Mouse (Mus musculus): ENCODE measurements around the gene Fabp6. TPM values are rescaled to one million over a fixed set of nuclear protein-coding genes. Genes with fewer than 3 reads are reported as not detected.

Gene Fabp6
- polyA plus RNA-seq, 1 experiment from 2014 or later, result not detected

- Histone ChIP-seq H3K27ac (ENCODE audit: low read depth, low read length) (no peak overlapping the region; the same call in 1 of the 2 replicates), H3K36me3 (ENCODE audit: control insufficient read depth, insufficient read depth, low read length) (no peaks in the 10 kb centered on the region), H3K9ac (ENCODE audit: low read depth, low read length) (no peak overlapping the region), H3K4me2 (ENCODE audit: low read length) (no peak overlapping the region), H3K9me3 (ENCODE audit: control insufficient read depth, low read length) (no peaks in the 10 kb centered on the region), H3K27me3 (replicated peaks; ENCODE audit: control insufficient read depth, insufficient read depth, low read length) (no peaks in the 10 kb centered on the region), H3K4me3 (ENCODE audit: low read length) (no peak overlapping the region), H3K4me1 (ENCODE audit: control insufficient read depth, insufficient read depth, low read depth, low read length) (peaks cover 4% of the 10 kb centered on the region; the same call in 1 of the 2 replicates)
- 24% methylated on average over 3 of the region's 3 CpGs for WGBS
- ATAC-seq, result 0 out of 2 replicates have a peak, but pooled peaks have one; percentile 56
These were observed 7.1 kb upstream of the Fabp6 start for GRCm38 (mm10) chr11:43608440-43608839.

- no peak overlapping the region for H3K9ac ChIP-seq (ENCODE audit: low read depth, low read length)
- no peak for ATAC-seq
- no peaks in the 10 kb centered on the region for H3K9me3 ChIP-seq (ENCODE audit: control insufficient read depth, low read length)
- H3K27ac ChIP-seq (ENCODE audit: low read depth, low read length), result no peak overlapping the region
- 85% methylated on average over 6 of the region's 6 CpGs for WGBS
- no peaks in the 10 kb centered on the region for H3K36me3 ChIP-seq (ENCODE audit: control insufficient read depth, insufficient read depth, low read length)
- H3K4me2 ChIP-seq (ENCODE audit: low read length), result no peak overlapping the region
- H3K4me3 ChIP-seq (ENCODE audit: low read length), result no peak overlapping the region
- H3K27me3 ChIP-seq (replicated peaks; ENCODE audit: control insufficient read depth, insufficient read depth, low read length), result no peaks in the 10 kb centered on the region
- no peaks in the 10 kb centered on the region for H3K4me1 ChIP-seq (ENCODE audit: control insufficient read depth, insufficient read depth, low read depth, low read length)
These were observed 4.5 kb upstream of the Fabp6 start for GRCm38 (mm10) chr11:43605859-43606258.

- Histone ChIP-seq H3K4me2 (ENCODE audit: low read length) (no peak overlapping the region), H3K9ac (ENCODE audit: low read depth, low read length) (no peak overlapping the region), H3K27ac (ENCODE audit: low read depth, low read length) (no peak overlapping the region), H3K9me3 (ENCODE audit: control insufficient read depth, low read length) (no peaks in the 10 kb centered on the region), H3K36me3 (ENCODE audit: control insufficient read depth, insufficient read depth, low read length) (no peaks in the 10 kb centered on the region), H3K4me3 (ENCODE audit: low read length) (no peak overlapping the region), H3K27me3 (replicated peaks; ENCODE audit: control insufficient read depth, insufficient read depth, low read length) (no peaks in the 10 kb centered on the region), H3K4me1 (ENCODE audit: control insufficient read depth, insufficient read depth, low read depth, low read length) (no peaks in the 10 kb centered on the region)
- 96% methylated on average over 6 of the region's 6 CpGs for WGBS
- no peak for ATAC-seq
These were observed 3.6 kb upstream of the Fabp6 start for GRCm38 (mm10) chr11:43604891-43605290.

- no peaks in the 10 kb centered on the region for H3K27me3 ChIP-seq (replicated peaks; ENCODE audit: control insufficient read depth, insufficient read depth, low read length)
- no peaks in the 10 kb centered on the region for H3K9me3 ChIP-seq (ENCODE audit: control insufficient read depth, low read length)
- no peak overlapping the region for H3K9ac ChIP-seq (ENCODE audit: low read depth, low read length)
- H3K4me3 ChIP-seq (ENCODE audit: low read length), result no peak overlapping the region
- no peak overlapping the region for H3K27ac ChIP-seq (ENCODE audit: low read depth, low read length)
- no peak for ATAC-seq
- H3K4me2 ChIP-seq (ENCODE audit: low read length), result no peak overlapping the region
- H3K36me3 ChIP-seq (ENCODE audit: control insufficient read depth, insufficient read depth, low read length), result no peaks in the 10 kb centered on the region
- 89% methylated on average over 2 of the region's 2 CpGs for WGBS
- no peaks in the 10 kb centered on the region for H3K4me1 ChIP-seq (ENCODE audit: control insufficient read depth, insufficient read depth, low read depth, low read length)
These were observed 2.9 kb upstream of the Fabp6 start for GRCm38 (mm10) chr11:43604207-43604606.

- Histone ChIP-seq H3K4me2 (ENCODE audit: low read length) (no peak overlapping the region), H3K9me3 (ENCODE audit: control insufficient read depth, low read length) (no peaks in the 10 kb centered on the region), H3K36me3 (ENCODE audit: control insufficient read depth, insufficient read depth, low read length) (no peaks in the 10 kb centered on the region), H3K4me3 (ENCODE audit: low read length) (no peak overlapping the region), H3K27me3 (replicated peaks; ENCODE audit: control insufficient read depth, insufficient read depth, low read length) (no peaks in the 10 kb centered on the region), H3K9ac (ENCODE audit: low read depth, low read length) (no peak overlapping the region), H3K4me1 (ENCODE audit: control insufficient read depth, insufficient read depth, low read depth, low read length) (no peaks in the 10 kb centered on the region), H3K27ac (ENCODE audit: low read depth, low read length) (no peak overlapping the region)
- ATAC-seq, result no peak
- 49% methylated on average over 6 of the region's 6 CpGs for WGBS
These were observed 11.7 kb downstream of the Fabp6 start for GRCm38 (mm10) chr11:43589530-43590072.

- Histone ChIP-seq H3K27ac (ENCODE audit: low read depth, low read length) (no peak within 1 kb of the TSS), H3K9ac (ENCODE audit: low read depth, low read length) (no peak within 1 kb of the TSS), H3K4me2 (ENCODE audit: low read length) (no peak within 1 kb of the TSS), H3K4me3 (ENCODE audit: low read length) (no peak within 1 kb of the TSS), H3K4me1 (ENCODE audit: control insufficient read depth, insufficient read depth, low read depth, low read length) (no peaks in the 10 kb centered on the region), H3K9me3 (ENCODE audit: control insufficient read depth, low read length) (no peaks in the 10 kb centered on the region), H3K27me3 (replicated peaks; ENCODE audit: control insufficient read depth, insufficient read depth, low read length) (no peaks in the 10 kb centered on the region), H3K36me3 (ENCODE audit: control insufficient read depth, insufficient read depth, low read length) (no peaks in the 10 kb centered on the region; the same call in 1 of the 2 replicates)
- WGBS, result 73% methylated on average over 7 of the region's 7 CpGs
- ATAC-seq, result no peak
These were observed 14.8 kb downstream of the Fabp6 start, which contains the start of gene 4933415A04Rik for GRCm38 (mm10) chr11:43586324-43587090. 4933415A04Rik (plus strand) TSS chr11:43587040.

GRCm38 (mm10) chr11:43585211-43586005 lies 15.9 kb downstream of the Fabp6 start:
- Histone ChIP-seq H3K9me3 (ENCODE audit: control insufficient read depth, low read length) (no peaks in the 10 kb centered on the region), H3K4me3 (ENCODE audit: low read length) (no peak overlapping the region), H3K9ac (ENCODE audit: low read depth, low read length) (no peak overlapping the region), H3K4me2 (ENCODE audit: low read length) (no peak overlapping the region), H3K27ac (ENCODE audit: low read depth, low read length) (no peak overlapping the region), H3K36me3 (ENCODE audit: control insufficient read depth, insufficient read depth, low read length) (no peaks in the 10 kb centered on the region; the same call in 1 of the 2 replicates), H3K4me1 (ENCODE audit: control insufficient read depth, insufficient read depth, low read depth, low read length) (no peaks in the 10 kb centered on the region), H3K27me3 (replicated peaks; ENCODE audit: control insufficient read depth, insufficient read depth, low read length) (no peaks in the 10 kb centered on the region)
- no peak for ATAC-seq
- 84% methylated on average over 22 of the region's 22 CpGs for WGBS

- Histone ChIP-seq H3K4me3 (ENCODE audit: low read length) (no peak overlapping the region), H3K4me2 (ENCODE audit: low read length) (no peak overlapping the region), H3K9ac (ENCODE audit: low read depth, low read length) (no peak overlapping the region), H3K9me3 (ENCODE audit: control insufficient read depth, low read length) (no peaks in the 10 kb centered on the region), H3K36me3 (ENCODE audit: control insufficient read depth, insufficient read depth, low read length) (no peaks in the 10 kb centered on the region), H3K4me1 (ENCODE audit: control insufficient read depth, insufficient read depth, low read depth, low read length) (peaks cover 11% of the 10 kb centered on the region), H3K27me3 (replicated peaks; ENCODE audit: control insufficient read depth, insufficient read depth, low read length) (no peaks in the 10 kb centered on the region), H3K27ac (ENCODE audit: low read depth, low read length) (no peak overlapping the region)
- ATAC-seq, result 0 out of 2 replicates have a peak, but pooled peaks have one; percentile 9
- 58% methylated on average over 11 of the region's 11 CpGs for WGBS
These were observed 23.4 kb downstream of the Fabp6 start for GRCm38 (mm10) chr11:43577713-43578478.

Data from hindbrain, embryonic 16.5 days (tissue).